17 mouse cellular contexts compared by ENCODE assay signal in the genomic region with DNA sequence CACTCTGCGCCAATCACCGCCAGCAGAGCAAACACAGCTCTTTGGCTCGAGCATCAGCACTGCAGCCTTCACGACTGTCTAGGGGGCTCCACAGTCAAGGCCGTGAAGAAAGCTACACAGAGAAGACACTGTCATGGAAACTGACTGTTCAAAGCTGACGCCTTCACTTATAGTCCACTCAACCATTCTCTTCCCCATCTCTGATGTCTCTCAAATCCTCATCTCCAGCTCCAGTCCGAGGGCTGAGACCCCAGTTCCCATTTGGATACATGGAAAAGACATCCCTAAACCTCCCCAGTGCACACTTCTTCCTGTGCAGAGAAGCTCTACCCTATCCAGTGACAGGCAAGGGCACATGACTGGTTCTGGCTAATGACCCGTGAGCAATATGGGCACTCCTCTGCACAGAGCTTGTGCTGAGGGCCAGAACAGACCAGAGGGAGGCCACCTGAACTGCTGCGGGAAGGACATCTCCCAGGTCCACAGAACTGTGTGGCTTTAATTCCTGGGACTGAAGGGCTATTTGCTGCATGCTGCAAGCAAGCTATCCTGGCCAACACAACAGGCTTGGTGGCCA. TPM values are rescaled to one million over a fixed set of nuclear protein-coding genes. Genes with fewer than 3 reads are reported as not detected.
A peak's percentile ranks its signal among the peaks of the same experiment; 100 is the strongest.
DNase-seq lines count a peak whose midpoint lies in the region; ATAC-seq and TF ChIP-seq lines count a peak whose summit lies in the region.
"Had no signal": no experiment of that assay in that cellular context is flagged by ENCODE, and none has a peak within 500 bp of the region (broad histone marks: within the 10 kb centered on the region; RNA-seq: fewer than 3 reads in every experiment).

No protein-coding gene starts in this region.

- 62% methylated on average over 9 of the region's 9 CpGs for WGBS in heart, embryonic 12.5 days
- 82% methylated on average over 9 of the region's 9 CpGs for WGBS in hindbrain, embryonic 14.5 days
- 75% methylated on average over 9 of the region's 9 CpGs for WGBS in hindbrain, embryonic 12.5 days
- WGBS in midbrain, embryonic 11.5 days = 82% methylated on average over 9 of the region's 9 CpGs
- 86% methylated on average over 9 of the region's 9 CpGs for WGBS in midbrain, postnatal 0 days

- ATAC-seq in heart, embryonic 12.5 days (ENCODE audit: insufficient number of reproducible peaks, low FRiP score) = no peak
- peak; percentile 31; the same call in 1 of the 2 replicates for ATAC-seq in hindbrain, embryonic 14.5 days (ENCODE audit: low FRiP score)
- no peak for ATAC-seq in hindbrain, embryonic 12.5 days (ENCODE audit: low FRiP score)
- no peak for ATAC-seq in midbrain, embryonic 11.5 days (ENCODE audit: low FRiP score)
- ATAC-seq in midbrain, postnatal 0 days (ENCODE audit: low FRiP score) = no peak; the same call in 1 of the 2 replicates

- DNase-seq in adrenal gland, postnatal 14 days = peak; percentile 30
- no peak for DNase-seq in adrenal gland, adult 18-20 months (ENCODE audit: low spot score in 2 of 2)
- DNase-seq in heart, postnatal 10 days = no peak
- no peak for DNase-seq in hindbrain, embryonic 14.5 days (ENCODE audit: low spot score)
- peak; percentile 70 for DNase-seq in midbrain, embryonic 11.5 days (ENCODE audit: low spot score, missing footprints)
- no peak for DNase-seq in midbrain, postnatal 0 days (ENCODE audit: low spot score)
- DNase-seq: cerebellum, adult 11 months; cerebellum, postnatal 25 days; kidney, postnatal 14 days; left cerebral cortex, postnatal 4 days; lung, adult 18-20 months; right cerebral cortex, postnatal 14 days had no signal

- peak overlapping the region; percentile 40; the same call in 1 of the 2 replicates for H3K9ac ChIP-seq in heart, embryonic 12.5 days
- H3K9ac ChIP-seq in hindbrain, embryonic 14.5 days = no peak overlapping the region
- no peak overlapping the region for H3K9ac ChIP-seq in hindbrain, embryonic 12.5 days
- H3K9ac ChIP-seq in midbrain, embryonic 11.5 days (ENCODE audit: low read length) = no peak overlapping the region
- no peak overlapping the region for H3K9ac ChIP-seq in midbrain, postnatal 0 days (replicated peaks; ENCODE audit: low read length, poor library complexity, severe bottlenecking)
- H3K9ac ChIP-seq: neural tube, embryonic 12.5 days had no signal

- H3K4me3 ChIP-seq in heart, embryonic 12.5 days = no peak overlapping the region
- H3K4me3 ChIP-seq in hindbrain, embryonic 14.5 days (replicated peaks; ENCODE audit: low read length) = no peak overlapping the region
- H3K4me3 ChIP-seq in hindbrain, embryonic 12.5 days = no peak overlapping the region
- H3K4me3 ChIP-seq in midbrain, embryonic 11.5 days (ENCODE audit: low read depth, low read length) = no peak overlapping the region
- no peak overlapping the region for H3K4me3 ChIP-seq in midbrain, postnatal 0 days (ENCODE audit: low read depth, low read length)
- H3K4me3 ChIP-seq: neural tube, embryonic 12.5 days had no signal

- H3K4me1 ChIP-seq in heart, embryonic 12.5 days (replicated peaks) = peaks cover 88% of the 10 kb centered on the region
- peaks cover 29% of the 10 kb centered on the region for H3K4me1 ChIP-seq in hindbrain, embryonic 14.5 days (replicated peaks; ENCODE audit: control insufficient read depth, insufficient read depth, low read length)
- peaks cover 21% of the 10 kb centered on the region for H3K4me1 ChIP-seq in hindbrain, embryonic 12.5 days
- H3K4me1 ChIP-seq in midbrain, embryonic 11.5 days (ENCODE audit: control insufficient read depth, insufficient read depth, low read length) = peaks cover 17% of the 10 kb centered on the region
- no peaks in the 10 kb centered on the region; the same call in 1 of the 2 replicates for H3K4me1 ChIP-seq in midbrain, postnatal 0 days (ENCODE audit: insufficient read depth, low read length)

- H3K27ac ChIP-seq in heart, embryonic 12.5 days (ENCODE audit: poor library complexity, severe bottlenecking) = peak overlapping the region; percentile 85
- H3K27ac ChIP-seq in hindbrain, embryonic 14.5 days = no peak overlapping the region
- no peak overlapping the region for H3K27ac ChIP-seq in hindbrain, embryonic 12.5 days
- no peak overlapping the region for H3K27ac ChIP-seq in midbrain, embryonic 11.5 days (ENCODE audit: low read depth, low read length)
- no peak overlapping the region for H3K27ac ChIP-seq in midbrain, postnatal 0 days (ENCODE audit: low read depth, low read length)
- H3K27ac ChIP-seq: macrophage; neural tube, embryonic 12.5 days had no signal

- TF ChIP-seq CTCF in midbrain, postnatal 0 days (IDR thresholded peaks at IDR 0.05) = no peak

- no peaks in the 10 kb centered on the region for H3K27me3 ChIP-seq in heart, embryonic 12.5 days (replicated peaks)
- H3K27me3 ChIP-seq in hindbrain, embryonic 14.5 days (ENCODE audit: control insufficient read depth, insufficient read depth, low read length) = no peaks in the 10 kb centered on the region
- H3K27me3 ChIP-seq in hindbrain, embryonic 12.5 days = no peaks in the 10 kb centered on the region
- no peaks in the 10 kb centered on the region for H3K27me3 ChIP-seq in midbrain, embryonic 11.5 days (ENCODE audit: control insufficient read depth, insufficient read depth, low read length)
- no peaks in the 10 kb centered on the region for H3K27me3 ChIP-seq in midbrain, postnatal 0 days (ENCODE audit: insufficient read depth, low read length)
- H3K27me3 ChIP-seq: neural tube, embryonic 12.5 days had no signal

- no peaks in the 10 kb centered on the region for H3K36me3 ChIP-seq in heart, embryonic 12.5 days
- no peaks in the 10 kb centered on the region for H3K36me3 ChIP-seq in hindbrain, embryonic 14.5 days (replicated peaks; ENCODE audit: control insufficient read depth, insufficient read depth)
- H3K36me3 ChIP-seq in hindbrain, embryonic 12.5 days = no peaks in the 10 kb centered on the region
- no peaks in the 10 kb centered on the region for H3K36me3 ChIP-seq in midbrain, embryonic 11.5 days (ENCODE audit: control insufficient read depth, insufficient read depth, low read length)
- no peaks in the 10 kb centered on the region for H3K36me3 ChIP-seq in midbrain, postnatal 0 days (ENCODE audit: insufficient read depth, low read length)
- H3K36me3 ChIP-seq: neural tube, embryonic 12.5 days had no signal

- H3K4me2 ChIP-seq in heart, embryonic 12.5 days = no peak overlapping the region
- no peak overlapping the region for H3K4me2 ChIP-seq in hindbrain, embryonic 14.5 days (replicated peaks)
- H3K4me2 ChIP-seq in hindbrain, embryonic 12.5 days (replicated peaks) = no peak overlapping the region
- no peak overlapping the region for H3K4me2 ChIP-seq in midbrain, embryonic 11.5 days
- no peak overlapping the region for H3K4me2 ChIP-seq in midbrain, postnatal 0 days (ENCODE audit: low read depth, low read length, poor library complexity, severe bottlenecking)
- H3K4me2 ChIP-seq: neural tube, embryonic 12.5 days had no signal

- no peaks in the 10 kb centered on the region for H3K9me3 ChIP-seq in heart, embryonic 12.5 days (replicated peaks)
- H3K9me3 ChIP-seq in hindbrain, embryonic 14.5 days (ENCODE audit: control insufficient read depth, low read length) = no peaks in the 10 kb centered on the region
- no peaks in the 10 kb centered on the region for H3K9me3 ChIP-seq in hindbrain, embryonic 12.5 days (replicated peaks)
- H3K9me3 ChIP-seq in midbrain, embryonic 11.5 days (ENCODE audit: control insufficient read depth, low read length) = no peaks in the 10 kb centered on the region
- H3K9me3 ChIP-seq in midbrain, postnatal 0 days (ENCODE audit: low read length) = no peaks in the 10 kb centered on the region
- H3K9me3 ChIP-seq: neural tube, embryonic 12.5 days had no signal

- intact Hi-C loops in heart, postnatal 10 days (cut with DNase I) = loop anchor here (1.0 to 5.0 kb wide), 2 partner anchors 32 to 57 kb away; no protein-coding TSS in a partner anchor

RNA-seq across cellular contexts. Expression of a gene that starts 38.2 kb away (rescaled TPM):
- 61.9 and 62.4 TPM in 2 replicates for total RNA-seq in adrenal gland, postnatal 14 days (2021)
- total RNA-seq in adrenal gland, adult 18-20 months (2021) = 10 to 100 TPM; 48.1 to 55.6 TPM
- 75.5 and 77.2 TPM in 2 replicates for polyA plus RNA-seq in heart, embryonic 12.5 days (2016; fragmentation: Nextera tagmentation; extraction: Ambion mirVana)
- total RNA-seq in heart, postnatal 10 days (2021) = 100 to 1,000 TPM; 111 to 145 TPM
- polyA plus RNA-seq in hindbrain, embryonic 14.5 days (2014; fragmentation: Nextera tagmentation; extraction: Ambion mirVana) = 50.9 and 51.3 TPM in 2 replicates
- polyA plus RNA-seq in hindbrain, embryonic 12.5 days (2016; fragmentation: Nextera tagmentation; extraction: Ambion mirVana) = 55.1 and 57.0 TPM in 2 replicates
- polyA plus RNA-seq in midbrain, embryonic 11.5 days (2014; fragmentation: Nextera tagmentation; extraction: Ambion mirVana) = 51.9 and 52.5 TPM in 2 replicates
- total RNA-seq in midbrain, postnatal 0 days (2014; rRNA removed) = 33.9 and 37.9 TPM in 2 replicates
- polyA plus RNA-seq in midbrain, postnatal 0 days (2015; fragmentation: Nextera tagmentation; extraction: Ambion mirVana) = 20.9 and 23.4 TPM in 2 replicates
- total RNA-seq: MEL had no signal

Comparison
In these comparisons a context has a peak if more than half of its experiments do, and no peak if none do; other contexts are left out.
1. DNase-seq: peak in adrenal gland, postnatal 14 days (single experiment) and midbrain, embryonic 11.5 days (single experiment); none in adrenal gland, adult 18-20 months (0 of 2), heart, postnatal 10 days (0 of 2), hindbrain, embryonic 14.5 days (single experiment) and midbrain, postnatal 0 days (single experiment).